Mouse (Mus musculus) bone marrow, adult 2 months (tissue): ENCODE data around the gene Ptchd4.

ENCODE experiments used
- CTCF ChIP-seq: fragments of 200-500 bp; IDR thresholded peaks from 2 replicates; pipeline ENCODE4 v1.5.1; 2011; ENCODE audit warnings: low read length, control low read depth; ENCODE audit not compliant: control insufficient read depth, insufficient read depth
- POLR2A ChIP-seq: fragments of 200-500 bp; IDR thresholded peaks from 2 replicates; pipeline ENCODE4 v1.6.1; 2011; ENCODE audit warnings: low read depth, mild to moderate bottlenecking, control low read depth, low read length, borderline replicate concordance; ENCODE audit not compliant: control insufficient read depth

DNA sequence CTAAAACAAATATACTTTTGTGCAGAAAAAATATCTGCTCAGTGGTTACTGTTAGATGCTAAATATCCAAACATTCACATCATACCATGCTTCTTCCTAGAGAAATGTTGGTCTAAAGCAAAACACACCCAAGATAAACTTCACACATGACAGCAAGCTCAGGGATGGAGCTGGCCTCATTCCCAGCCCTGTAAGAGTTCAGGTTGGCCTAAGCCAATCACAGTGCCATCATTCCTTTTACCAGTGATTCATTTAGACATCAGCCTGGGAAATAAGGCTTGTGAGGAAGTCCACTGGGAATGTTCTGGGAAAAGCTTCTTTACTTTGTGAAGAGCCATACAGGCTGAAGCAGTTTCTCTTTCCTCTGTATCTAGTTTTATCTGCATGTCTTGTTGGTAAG lies 5.6 kb upstream of the Ptchd4 start:
- TF ChIP-seq CTCF (no peak), POLR2A (no peak)
